ENCODE assay signal across 8 mouse cellular contexts in the genomic region with DNA sequence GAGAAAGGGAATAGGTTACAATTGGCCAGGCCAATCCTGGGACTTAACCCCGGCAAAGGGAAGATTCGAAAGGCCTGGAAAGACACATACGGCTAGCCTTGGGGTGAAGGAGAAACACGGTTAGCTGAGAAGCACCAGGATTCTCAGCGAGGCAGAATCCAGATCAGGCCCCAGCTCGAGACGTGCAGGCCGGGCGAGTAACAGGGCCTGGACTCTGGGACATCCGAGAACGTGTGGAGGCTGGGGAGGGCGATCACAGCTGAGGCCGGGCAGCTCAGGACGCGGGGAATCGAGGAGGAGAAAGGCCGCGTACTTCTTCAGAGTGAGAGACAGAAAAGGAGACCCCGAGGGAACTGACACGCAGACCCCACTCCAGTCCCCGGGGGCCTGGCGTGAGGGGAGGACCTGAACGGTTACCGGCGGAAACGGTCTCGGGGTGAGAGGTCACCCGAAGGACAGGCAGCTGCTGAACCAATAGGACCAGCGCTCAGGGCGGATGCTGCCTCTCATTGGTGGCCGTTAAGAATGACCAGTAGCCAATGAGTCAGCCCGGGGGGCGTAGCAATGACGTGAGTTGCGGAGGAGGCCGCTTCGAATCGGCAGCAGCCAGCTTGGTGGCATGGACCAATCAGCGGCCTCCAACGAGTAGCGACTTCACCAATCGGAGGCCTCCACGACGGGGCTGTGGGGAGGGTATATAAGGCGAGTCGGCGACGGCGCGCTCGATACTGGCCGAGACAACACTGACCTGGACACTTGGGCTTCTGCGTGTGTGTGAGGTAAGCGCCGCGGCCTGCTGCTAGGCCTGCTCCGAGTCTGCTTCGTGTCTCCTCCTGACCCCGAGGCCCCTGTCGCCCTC. TPM values are rescaled to one million over a fixed set of nuclear protein-coding genes. Genes with fewer than 3 reads are reported as not detected.
DNase-seq lines count a peak whose midpoint lies in the region; ATAC-seq and TF ChIP-seq lines count a peak whose summit lies in the region.

A gene (plus strand): TSS at position 603 of the 859 bp plus-strand sequence.

- H3K4me3 ChIP-seq in forebrain, embryonic 10.5 days, result peak within 1 kb of the TSS; percentile 75
- peak within 1 kb of the TSS; percentile 85 for H3K4me3 ChIP-seq in heart, embryonic 15.5 days
- peak within 1 kb of the TSS; percentile 86 to 91 for H3K4me3 ChIP-seq in liver, embryonic 14.5 days (ENCODE audit: insufficient read depth in 1 of 2, low read depth in 2 of 2, low read length in 2 of 2)
- H3K4me3 ChIP-seq in neural tube, embryonic 11.5 days (ENCODE audit: low read depth, low read length), result peak within 1 kb of the TSS; percentile 100
- peak within 1 kb of the TSS; percentile 85 for H3K4me3 ChIP-seq in stomach, postnatal 0 days (ENCODE audit: low read depth, low read length)

- ATAC-seq in heart, embryonic 15.5 days (replicated peaks; ENCODE audit: insufficient number of reproducible peaks, insufficient read depth, low FRiP score, low read depth), result peak; percentile 99
- peak; percentile 97 for ATAC-seq in liver, embryonic 14.5 days (ENCODE audit: insufficient read depth)
- ATAC-seq in neural tube, embryonic 11.5 days (ENCODE audit: insufficient read depth, low FRiP score, low TSS enrichment), result peak; percentile 99
- ATAC-seq in stomach, postnatal 0 days (ENCODE audit: low FRiP score, low TSS enrichment), result peak; percentile 98

- peak; percentile 38; the same call in 1 of the 2 replicates for TF ChIP-seq EP300 in liver, embryonic 14.5 days (IDR thresholded peaks at IDR 0.05; ENCODE audit: low read depth)
- TF ChIP-seq EP300 in stomach, postnatal 0 days (optimal IDR thresholded peaks at IDR 0.05), result peak; percentile 77

- peak within 1 kb of the TSS; percentile 66 for H3K4me2 ChIP-seq in heart, embryonic 15.5 days
- peak within 1 kb of the TSS; percentile 86 for H3K4me2 ChIP-seq in liver, embryonic 14.5 days (ENCODE audit: low read depth)
- peak within 1 kb of the TSS; percentile 64 for H3K4me2 ChIP-seq in neural tube, embryonic 11.5 days (ENCODE audit: low read depth)
- peak within 1 kb of the TSS; percentile 48 for H3K4me2 ChIP-seq in stomach, postnatal 0 days (replicated peaks; ENCODE audit: low read depth)

- peaks cover 53% of the 10 kb centered on the region for H3K36me3 ChIP-seq in forebrain, embryonic 10.5 days (replicated peaks)
- H3K36me3 ChIP-seq in heart, embryonic 15.5 days, result peaks cover 31% of the 10 kb centered on the region
- peaks cover 41% of the 10 kb centered on the region for H3K36me3 ChIP-seq in liver, embryonic 14.5 days (replicated peaks; ENCODE audit: control insufficient read depth, insufficient read depth, low read depth)
- H3K36me3 ChIP-seq in neural tube, embryonic 11.5 days (ENCODE audit: control insufficient read depth, insufficient read depth, low read length), result peaks cover 20% of the 10 kb centered on the region
- peaks cover 12% of the 10 kb centered on the region for H3K36me3 ChIP-seq in stomach, postnatal 0 days (ENCODE audit: control insufficient read depth, insufficient read depth, low read length)

- DNase-seq in CD8-positive naive resting alpha-beta T cell, adult 2 months (ENCODE audit: low read depth in 2 of 2, low spot score in 2 of 2), result peak; percentile 98 to 99
- DNase-seq in c-Kit-positive CD71-negative TER-119-negative erythroid progenitor cells, embryonic 14.5 days (ENCODE audit: low read depth), result peak; percentile 98
- DNase-seq in forebrain, embryonic 10.5 days (ENCODE audit: extremely low spot score, low spot score), result peak; percentile 100
- DNase-seq in kidney, postnatal 25 days, result peak; percentile 99 to 100
- peak; percentile 99 to 100 (median 100) for DNase-seq in liver, embryonic 14.5 days (ENCODE audit: low read depth in 3 of 3, low spot score in 3 of 3)
- DNase-seq in neural tube, embryonic 11.5 days (ENCODE audit: low spot score), result peak; percentile 99
- peak; percentile 99 for DNase-seq in stomach, postnatal 0 days (ENCODE audit: low spot score)

- H3K4me1 ChIP-seq in forebrain, embryonic 10.5 days, result peaks cover 46% of the 10 kb centered on the region
- peaks cover 40% of the 10 kb centered on the region for H3K4me1 ChIP-seq in heart, embryonic 15.5 days (replicated peaks)
- H3K4me1 ChIP-seq in liver, embryonic 14.5 days (replicated peaks; ENCODE audit: control insufficient read depth in 2 of 2, insufficient read depth in 2 of 2, low read length in 1 of 2), result peaks cover 22 to 25% of the 10 kb centered on the region in 2 experiments
- H3K4me1 ChIP-seq in neural tube, embryonic 11.5 days (ENCODE audit: control insufficient read depth, insufficient read depth, low read length), result peaks cover 39% of the 10 kb centered on the region
- peaks cover 5% of the 10 kb centered on the region for H3K4me1 ChIP-seq in stomach, postnatal 0 days (replicated peaks; ENCODE audit: control insufficient read depth, insufficient read depth)

- no peaks in the 10 kb centered on the region for H3K9me3 ChIP-seq in forebrain, embryonic 10.5 days
- no peaks in the 10 kb centered on the region for H3K9me3 ChIP-seq in heart, embryonic 15.5 days (replicated peaks)
- no peaks in the 10 kb centered on the region for H3K9me3 ChIP-seq in liver, embryonic 14.5 days (ENCODE audit: control insufficient read depth, low read length)
- no peaks in the 10 kb centered on the region for H3K9me3 ChIP-seq in neural tube, embryonic 11.5 days (ENCODE audit: control insufficient read depth, low read length)
- H3K9me3 ChIP-seq in stomach, postnatal 0 days (ENCODE audit: control insufficient read depth, low read length), result no peaks in the 10 kb centered on the region

- H3K27me3 ChIP-seq in forebrain, embryonic 10.5 days (ENCODE audit: poor library complexity, severe bottlenecking), result no peaks in the 10 kb centered on the region
- no peaks in the 10 kb centered on the region for H3K27me3 ChIP-seq in heart, embryonic 15.5 days
- H3K27me3 ChIP-seq in liver, embryonic 14.5 days (ENCODE audit: control insufficient read depth, insufficient read depth, low read length), result no peaks in the 10 kb centered on the region
- H3K27me3 ChIP-seq in neural tube, embryonic 11.5 days (ENCODE audit: control insufficient read depth, insufficient read depth, low read length), result no peaks in the 10 kb centered on the region
- H3K27me3 ChIP-seq in stomach, postnatal 0 days (ENCODE audit: control insufficient read depth, insufficient read depth, low read length), result no peaks in the 10 kb centered on the region

- peak within 1 kb of the TSS; percentile 95 for H3K9ac ChIP-seq in heart, embryonic 15.5 days
- H3K9ac ChIP-seq in liver, embryonic 14.5 days (replicated peaks), result peak within 1 kb of the TSS; percentile 93
- peak within 1 kb of the TSS; percentile 99 for H3K9ac ChIP-seq in neural tube, embryonic 11.5 days (ENCODE audit: low read length)
- peak within 1 kb of the TSS; percentile 93 for H3K9ac ChIP-seq in stomach, postnatal 0 days (ENCODE audit: low read length)

- TF ChIP-seq CTCF in liver, embryonic 14.5 days (IDR thresholded peaks at IDR 0.05; ENCODE audit: low read depth), result peak; percentile 20; the same call in 1 of the 2 replicates
- no peak; the same call in 1 of the 2 replicates for TF ChIP-seq CTCF in stomach, postnatal 0 days (IDR thresholded peaks at IDR 0.05; ENCODE audit: low read depth)

- H3K27ac ChIP-seq in forebrain, embryonic 10.5 days, result peak within 1 kb of the TSS; percentile 95
- H3K27ac ChIP-seq in heart, embryonic 15.5 days, result peak within 1 kb of the TSS; percentile 89
- H3K27ac ChIP-seq in liver, embryonic 14.5 days, result peak within 1 kb of the TSS; percentile 80
- peak within 1 kb of the TSS; percentile 93 for H3K27ac ChIP-seq in neural tube, embryonic 11.5 days (ENCODE audit: low read depth, low read length)
- peak within 1 kb of the TSS; percentile 92 for H3K27ac ChIP-seq in stomach, postnatal 0 days (replicated peaks)

- WGBS in forebrain, embryonic 10.5 days, result under 1% methylated on average over 60 of the region's 60 CpGs
- 0% methylated on average over 60 of the region's 60 CpGs for WGBS in heart, embryonic 15.5 days
- under 1% methylated on average over 60 of the region's 60 CpGs for WGBS in liver, embryonic 14.5 days (ENCODE audit: insufficient replicate concordance)
- WGBS in neural tube, embryonic 11.5 days, result under 1% methylated on average over 60 of the region's 60 CpGs
- WGBS in stomach, postnatal 0 days, result under 1% methylated on average over 60 of the region's 60 CpGs

RNA-seq across cellular contexts. Expression of the gene that starts here (rescaled TPM):
- 821 and 974 TPM in 2 replicates for polyA plus RNA-seq in forebrain, embryonic 10.5 days (2016; fragmentation: Nextera tagmentation; extraction: Ambion mirVana)
- 633 and 641 TPM in 2 replicates for polyA plus RNA-seq in heart, embryonic 15.5 days (2015; fragmentation: Nextera tagmentation; extraction: Ambion mirVana)
- polyA plus RNA-seq in liver, embryonic 14.5 days (2012; rRNA removed), result 74.0 and 253 TPM in 2 replicates
- 461 and 479 TPM in 2 replicates for polyA plus RNA-seq in liver, embryonic 14.5 days (2014; fragmentation: Nextera tagmentation; extraction: Ambion mirVana)
- polyA plus RNA-seq in neural tube, embryonic 11.5 days (2014; fragmentation: Nextera tagmentation; extraction: Ambion mirVana), result 895 and 931 TPM in 2 replicates
- polyA plus RNA-seq in stomach, postnatal 0 days (2015; fragmentation: Nextera tagmentation; extraction: Ambion mirVana), result 767 and 830 TPM in 2 replicates

Comparison
In these comparisons a context has a peak if more than half of its experiments do, and no peak if none do; other contexts are left out.
1. Peak in every context shown above with its lines: DNase-seq, ATAC-seq, H3K4me3 ChIP-seq and H3K27ac ChIP-seq.